Mouse (Mus musculus) neural tube, embryonic 11.5 days (tissue): ENCODE measurements around the gene Rpn1. TPM values are rescaled to one million over a fixed set of nuclear protein-coding genes. Genes with fewer than 3 reads are reported as not detected.

ENCODE experiments used
- ATAC-seq: fragments of 200-750 bp; cut with Nextera tagmentation; 2 replicates; pipeline ENCODE4 v1.8.0; 2017; ENCODE audit warnings: moderate number of reproducible peaks, mild to moderate bottlenecking, moderate TSS enrichment, moderate library complexity; ENCODE audit not compliant: insufficient read depth, low FRiP score, low TSS enrichment
- DNase-seq: peaks from one replicate; pipeline ENCODE4 v3.0.0-alpha.2; 2015; ENCODE audit warnings: low spot score
- H3K27ac ChIP-seq: fragments of 300-500 bp; sonication (generic); 2 replicates; pipeline ENCODE4 v1.5.1; 2014; ENCODE audit warnings: low read depth, mild to moderate bottlenecking, low read length
- H3K27me3 ChIP-seq: fragments of 300-500 bp; sonication (generic); 2 replicates; pipeline ENCODE4 v1.6.1; 2014; ENCODE audit warnings: mild to moderate bottlenecking, low read length, mixed read lengths; ENCODE audit not compliant: control insufficient read depth, insufficient read depth
- H3K36me3 ChIP-seq: fragments of 300-500 bp; sonication (generic); 2 replicates; pipeline ENCODE4 v1.6.1; 2014; ENCODE audit warnings: mild to moderate bottlenecking, low read length, moderate library complexity, mixed read lengths; ENCODE audit not compliant: control insufficient read depth, insufficient read depth
- H3K4me1 ChIP-seq: fragments of 300-500 bp; sonication (generic); 2 replicates; pipeline ENCODE4 v1.6.1; 2014; ENCODE audit warnings: low read length, mixed read lengths; ENCODE audit not compliant: control insufficient read depth, insufficient read depth
- H3K4me2 ChIP-seq: fragments of 300-500 bp; sonication (generic); 2 replicates; pipeline ENCODE4 v1.6.1; 2014; ENCODE audit warnings: low read depth, mild to moderate bottlenecking, moderate library complexity
- H3K4me3 ChIP-seq: fragments of 300-500 bp; sonication (generic); 2 replicates; pipeline ENCODE4 v1.5.1; 2014; ENCODE audit warnings: low read depth, low read length
- H3K9ac ChIP-seq: fragments of 300-500 bp; sonication (generic); 2 replicates; pipeline ENCODE4 v1.6.1; 2014; ENCODE audit warnings: mild to moderate bottlenecking, low read length
- H3K9me3 ChIP-seq: fragments of 300-500 bp; sonication (generic); 2 replicates; pipeline ENCODE4 v1.6.1; 2016; ENCODE audit warnings: low read length; ENCODE audit not compliant: control insufficient read depth
- WGBS: fragments of 180-500 bp; shearing (Covaris S2); extraction: QIAGEN DNeasy Blood & Tissue Kit; methylation state at CpG from one replicate; pipeline ENCODE4 v1.1.7; 2014; 5-methylcytosine and 5-hydroxymethylcytosine counted together
- polyA plus RNA-seq: library from polyadenylated mRNA; unstranded; fragments of >200 nt; fragmentation: Nextera tagmentation; extraction: Ambion mirVana; gene quantifications from 2 replicates; pipeline ENCODE4 v1.2.1, GENCODE M21; 2014

Gene Rpn1
- polyA plus RNA-seq, 1 experiment from 2014 or later = 345 TPM

- WGBS = 5% methylated on average over 32 of the region's 32 CpGs
Measured at GRCm38 (mm10) chr6:88074752-88075554, 9.3 kb upstream of the Rpn1 start.

GRCm38 (mm10) chr6:88075960-88076517, 8.2 kb upstream of the Rpn1 start:
- H3K9ac ChIP-seq = no peak overlapping the region
- no peaks in the 10 kb centered on the region for H3K4me1 ChIP-seq
- ATAC-seq = no peak
- no peaks in the 10 kb centered on the region for H3K27me3 ChIP-seq
- no peak overlapping the region for H3K4me2 ChIP-seq
- H3K36me3 ChIP-seq = no peaks in the 10 kb centered on the region
- no peak overlapping the region for H3K4me3 ChIP-seq
- WGBS = 79% methylated on average over 1 of the region's 1 CpGs
- no peaks in the 10 kb centered on the region for H3K9me3 ChIP-seq
- no peak overlapping the region for H3K27ac ChIP-seq
- DNase-seq = no peak

More at GRCm38 (mm10) chr6:88074752-88075554, 9.3 kb upstream of the Rpn1 start:
- no peaks in the 10 kb centered on the region for H3K4me1 ChIP-seq
- no peaks in the 10 kb centered on the region for H3K27me3 ChIP-seq
- peak overlapping the region; percentile 59 for H3K4me2 ChIP-seq
- ATAC-seq (peak; percentile 98), DNase-seq (peak; percentile 97)
- H3K4me3 ChIP-seq = peak overlapping the region; percentile 37
- H3K27ac ChIP-seq = peak overlapping the region; percentile 73
- H3K9ac ChIP-seq = peak overlapping the region; percentile 72
- no peaks in the 10 kb centered on the region for H3K36me3 ChIP-seq
- no peaks in the 10 kb centered on the region for H3K9me3 ChIP-seq

GRCm38 (mm10) chr6:88083095-88083494, 1.2 kb upstream of the Rpn1 start:
- ATAC-seq (no peak), DNase-seq (no peak)
- Histone ChIP-seq H3K27me3 (no peaks in the 10 kb centered on the region), H3K9ac (no peak overlapping the region), H3K4me3 (no peak overlapping the region), H3K27ac (no peak overlapping the region), H3K36me3 (no peaks in the 10 kb centered on the region), H3K9me3 (no peaks in the 10 kb centered on the region), H3K4me1 (peaks cover 3% of the 10 kb centered on the region; the same call in 1 of the 2 replicates), H3K4me2 (no peak overlapping the region)
- WGBS = 85% methylated on average over 7 of the region's 7 CpGs

- H3K4me2 ChIP-seq = peak overlapping the region; percentile 87
- H3K27ac ChIP-seq = no peak overlapping the region
- 0 out of 2 replicates have a peak, but pooled peaks have one; percentile 45 for ATAC-seq
- H3K4me3 ChIP-seq = peak overlapping the region; percentile 99
- H3K27me3 ChIP-seq = no peaks in the 10 kb centered on the region
- H3K4me1 ChIP-seq = peaks cover 3% of the 10 kb centered on the region; the same call in 1 of the 2 replicates
- no peaks in the 10 kb centered on the region for H3K36me3 ChIP-seq
- DNase-seq = no peak
- 75% methylated on average over 3 of the region's 3 CpGs for WGBS
- H3K9me3 ChIP-seq = no peaks in the 10 kb centered on the region
- H3K9ac ChIP-seq = no peak overlapping the region
Measured at GRCm38 (mm10) chr6:88083672-88084071, 610 bp upstream of the Rpn1 start.

- Histone ChIP-seq H3K27me3 (no peaks in the 10 kb centered on the region), H3K36me3 (peaks cover 8% of the 10 kb centered on the region), H3K9me3 (no peaks in the 10 kb centered on the region), H3K4me1 (peaks cover 3% of the 10 kb centered on the region; the same call in 1 of the 2 replicates), H3K4me2 (no peak overlapping the region), H3K9ac (no peak overlapping the region), H3K4me3 (no peak overlapping the region), H3K27ac (no peak overlapping the region)
- DNase-seq (no peak), ATAC-seq (no peak)
- WGBS = 70% methylated on average over 1 of the region's 1 CpGs
Measured at GRCm38 (mm10) chr6:88088971-88089370, 4.7 kb downstream of the Rpn1 start.

GRCm38 (mm10) chr6:88095377-88095776, 11.1 kb downstream of the Rpn1 start:
- H3K36me3 ChIP-seq = peaks cover 21% of the 10 kb centered on the region
- H3K9me3 ChIP-seq = no peaks in the 10 kb centered on the region
- no peak overlapping the region for H3K4me3 ChIP-seq
- DNase-seq (no peak), ATAC-seq (no peak)
- H3K4me2 ChIP-seq = no peak overlapping the region
- WGBS = 85% methylated on average over 7 of the region's 7 CpGs
- H3K27me3 ChIP-seq = no peaks in the 10 kb centered on the region
- H3K27ac ChIP-seq = no peak overlapping the region
- H3K9ac ChIP-seq = no peak overlapping the region
- no peaks in the 10 kb centered on the region for H3K4me1 ChIP-seq

GRCm38 (mm10) chr6:88102096-88102495, 17.8 kb downstream of the Rpn1 start:
- Histone ChIP-seq H3K9me3 (no peaks in the 10 kb centered on the region), H3K27ac (no peak overlapping the region), H3K36me3 (peaks cover 28% of the 10 kb centered on the region), H3K4me1 (no peaks in the 10 kb centered on the region), H3K27me3 (no peaks in the 10 kb centered on the region), H3K4me3 (no peak overlapping the region), H3K4me2 (no peak overlapping the region), H3K9ac (no peak overlapping the region)
- no peak for DNase-seq
- ATAC-seq = no peak
- WGBS = 96% methylated on average over 6 of the region's 6 CpGs

- 12% methylated on average over 32 of the region's 32 CpGs for WGBS
- Histone ChIP-seq H3K27me3 (no peaks in the 10 kb centered on the region), H3K4me1 (no peaks in the 10 kb centered on the region), H3K9ac (peak overlapping the region; percentile 43), H3K4me2 (peak overlapping the region; percentile 21; the same call in 1 of the 2 replicates), H3K9me3 (no peaks in the 10 kb centered on the region), H3K36me3 (peaks cover 12% of the 10 kb centered on the region), H3K27ac (no peak overlapping the region), H3K4me3 (no peak overlapping the region)
- DNase-seq (peak; percentile 93), ATAC-seq (peak; percentile 80)
Measured at GRCm38 (mm10) chr6:88105783-88106611, 21.7 kb downstream of the Rpn1 start.
